Mouse (Mus musculus) leukemia stem cell, adult 10-12 weeks (primary cell): ENCODE measurements around the gene Lyzl4. TPM values are rescaled to one million over a fixed set of nuclear protein-coding genes. Genes with fewer than 3 reads are reported as not detected.

Source experiments
- polyA plus RNA-seq: library from polyadenylated mRNA; stranded (reverse); fragments of >175 nt; gene quantifications from 2 replicates; pipeline ENCODE4 v1.2.3, GENCODE M21; 2012; ENCODE audit warnings: low replicate concordance

The Lyzl4 gene
- polyA plus RNA-seq, result not detected in 2 replicates

GRCm38 (mm10) chr9:121642001-121642400 lies at the start of gene Lyzl4:
Gene Lyzl4, minus strand, starts transcription at chr9:121642096.

GRCm38 (mm10) chr9:121642401-121643181 lies 695 bp upstream of the Lyzl4 start, which contains the start of gene Vipr1:
Gene Vipr1, plus strand, starts transcription at chr9:121642716.

Other genes with a start within 250 kb of the Lyzl4 start
- not detected in 2 replicates for gene Cck, start 146.4 kb downstream of the Lyzl4 start, polyA plus RNA-seq
- gene Vipr1, start 620 bp upstream of the Lyzl4 start, polyA plus RNA-seq, result 0.69 and 1.9 TPM in 2 replicates
- gene Sec22c, start 63.4 kb upstream of the Lyzl4 start, polyA plus RNA-seq, result 8.1 and 14.6 TPM in 2 replicates
- 11.0 and 17.7 TPM in 2 replicates for gene Ss18l2, start 68.2 kb upstream of the Lyzl4 start, polyA plus RNA-seq
- gene Nktr, start 77.1 kb upstream of the Lyzl4 start, polyA plus RNA-seq, result 15.2 and 28.9 TPM in 2 replicates
- gene Zfp651, start 117.2 kb upstream of the Lyzl4 start, polyA plus RNA-seq, result 0.63 and 2.2 TPM in 2 replicates
- gene Klhl40, start 135.5 kb upstream of the Lyzl4 start, polyA plus RNA-seq, result not detected in 2 replicates
- gene Hhatl, start 150.4 kb upstream of the Lyzl4 start, polyA plus RNA-seq, result not detected in 2 replicates
- gene Ccdc13, start 197.4 kb upstream of the Lyzl4 start, polyA plus RNA-seq, result not detected in 2 replicates
- gene Higd1a, start 216.3 kb upstream of the Lyzl4 start, polyA plus RNA-seq, result 17.8 and 26.4 TPM in 2 replicates